ENCODE assay signal across 31 mouse cellular contexts in the genomic region with DNA sequence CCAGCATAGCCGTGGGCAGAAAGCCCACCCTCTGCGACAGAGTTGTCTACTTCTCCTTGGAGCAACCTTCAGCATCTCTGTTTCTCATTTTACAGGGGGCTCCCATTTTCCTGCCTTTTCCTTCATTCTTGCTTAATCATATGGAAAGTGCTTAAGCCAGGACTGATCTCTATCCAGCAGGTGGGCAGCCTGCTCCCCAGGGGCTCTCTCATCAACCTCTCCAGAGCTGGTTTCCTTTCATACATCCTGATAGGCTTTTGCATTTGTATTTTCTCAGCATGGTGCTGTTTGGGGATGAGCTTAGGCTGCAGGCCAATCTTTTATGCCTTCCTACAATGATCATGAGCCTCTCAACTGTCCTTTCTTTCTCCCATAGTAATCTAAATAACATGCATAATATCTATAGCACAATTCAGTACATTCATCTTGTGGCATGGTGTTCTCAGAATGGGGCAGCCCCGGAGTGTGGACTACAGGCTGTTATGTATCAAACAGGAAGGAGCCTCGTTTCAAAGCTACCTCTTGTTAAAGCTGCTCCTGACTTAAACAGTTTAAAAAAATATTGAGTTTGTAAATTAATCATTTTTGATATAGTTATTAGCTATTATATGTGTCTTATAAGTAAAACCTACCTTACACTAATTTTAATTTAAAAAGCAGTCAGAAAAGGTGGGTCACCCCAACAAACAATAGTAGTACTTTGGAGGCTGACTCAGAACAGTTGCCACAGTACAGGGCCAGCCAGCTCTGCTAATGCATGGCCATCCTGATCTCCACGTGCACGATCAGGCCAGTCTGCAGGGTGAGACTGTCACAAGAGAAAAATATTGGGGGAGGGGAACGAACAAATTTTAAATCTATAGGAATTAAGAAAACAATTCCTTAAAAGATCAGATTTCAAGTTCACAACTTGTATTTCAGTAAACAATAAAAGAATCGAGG.
DNase-seq lines count a peak whose midpoint lies in the region; ATAC-seq and TF ChIP-seq lines count a peak whose summit lies in the region.
"Had no signal": no experiment of that assay in that cellular context is flagged by ENCODE, and none has a peak within 500 bp of the region (broad histone marks: within the 10 kb centered on the region; RNA-seq: fewer than 3 reads in every experiment).

No protein-coding gene starts in this region.

- no peak overlapping the region for H3K4me3 ChIP-seq in forebrain, embryonic 14.5 days (ENCODE audit: low read depth, low read length)
- H3K4me3 ChIP-seq in forebrain, postnatal 0 days (ENCODE audit: low read depth, low read length): no peak overlapping the region
- no peak overlapping the region for H3K4me3 ChIP-seq in midbrain, embryonic 12.5 days
- H3K4me3 ChIP-seq in midbrain, embryonic 10.5 days: no peak overlapping the region
- H3K4me3 ChIP-seq in midbrain, embryonic 15.5 days: no peak overlapping the region
- H3K4me3 ChIP-seq: erythroblast, embryonic 14.5 days; myocyte; neural tube, embryonic 12.5 days had no signal

- no peak overlapping the region for H3K9ac ChIP-seq in forebrain, embryonic 14.5 days (ENCODE audit: low read length)
- no peak overlapping the region for H3K9ac ChIP-seq in forebrain, postnatal 0 days
- H3K9ac ChIP-seq in midbrain, embryonic 12.5 days (replicated peaks): no peak overlapping the region
- H3K9ac ChIP-seq in midbrain, embryonic 15.5 days: no peak overlapping the region
- H3K9ac ChIP-seq: liver, embryonic 14.5 days; neural tube, embryonic 12.5 days had no signal

- H3K27me3 ChIP-seq in forebrain, embryonic 14.5 days (replicated peaks; ENCODE audit: control insufficient read depth, insufficient read depth, low read length): no peaks in the 10 kb centered on the region
- H3K27me3 ChIP-seq in forebrain, postnatal 0 days (ENCODE audit: insufficient read depth, low read length): no peaks in the 10 kb centered on the region
- no peaks in the 10 kb centered on the region for H3K27me3 ChIP-seq in midbrain, embryonic 12.5 days
- no peaks in the 10 kb centered on the region for H3K27me3 ChIP-seq in midbrain, embryonic 10.5 days (ENCODE audit: low read depth, poor library complexity, severe bottlenecking)
- H3K27me3 ChIP-seq in midbrain, embryonic 15.5 days (replicated peaks): no peaks in the 10 kb centered on the region
- H3K27me3 ChIP-seq: neural tube, embryonic 12.5 days had no signal

- no peak overlapping the region for H3K27ac ChIP-seq in forebrain, embryonic 14.5 days (ENCODE audit: low read depth, low read length)
- no peak overlapping the region for H3K27ac ChIP-seq in forebrain, postnatal 0 days (ENCODE audit: low read depth, low read length)
- no peak overlapping the region for H3K27ac ChIP-seq in midbrain, embryonic 12.5 days (replicated peaks)
- H3K27ac ChIP-seq in midbrain, embryonic 10.5 days (replicated peaks): no peak overlapping the region
- H3K27ac ChIP-seq in midbrain, embryonic 15.5 days: no peak overlapping the region
- H3K27ac ChIP-seq: liver, embryonic 14.5 days; macrophage; neural tube, embryonic 12.5 days; stomach, postnatal 0 days had no signal

- no peak for ATAC-seq in forebrain, embryonic 14.5 days
- ATAC-seq in forebrain, postnatal 0 days: no peak
- ATAC-seq in midbrain, embryonic 12.5 days (ENCODE audit: low FRiP score, low read depth): peak; percentile 51
- peak; percentile 48; the same call in 1 of the 2 replicates for ATAC-seq in midbrain, embryonic 15.5 days (replicated peaks)
- ATAC-seq: CD4-positive, CD25-positive, alpha-beta regulatory T cell, adult 4 months; intestine, postnatal 0 days had no signal

- H3K4me1 ChIP-seq in forebrain, embryonic 14.5 days (ENCODE audit: control insufficient read depth, insufficient read depth, low read length): no peaks in the 10 kb centered on the region
- no peaks in the 10 kb centered on the region for H3K4me1 ChIP-seq in forebrain, postnatal 0 days (ENCODE audit: insufficient read depth)
- H3K4me1 ChIP-seq in midbrain, embryonic 12.5 days: peaks cover 7% of the 10 kb centered on the region
- peaks cover 8% of the 10 kb centered on the region for H3K4me1 ChIP-seq in midbrain, embryonic 10.5 days
- H3K4me1 ChIP-seq in midbrain, embryonic 15.5 days: 0 out of 2 replicates have a peak, but pooled peaks cover 4% of the 10 kb centered on the region
- H3K4me1 ChIP-seq: neural tube, embryonic 12.5 days had no signal

- no peak for TF ChIP-seq CTCF in forebrain, postnatal 0 days (IDR thresholded peaks at IDR 0.05; ENCODE audit: low read depth)

- peak; percentile 3 for DNase-seq in forebrain, embryonic 14.5 days (ENCODE audit: low spot score)
- DNase-seq in forebrain, postnatal 0 days: no peak
- DNase-seq in midbrain, embryonic 10.5 days (ENCODE audit: low spot score): no peak
- DNase-seq in ZHBTc4 (ENCODE audit: low read depth, low spot score): peak; percentile 41
- DNase-seq in thymus, postnatal 25 days: no peak
- DNase-seq: adrenal gland, postnatal 25 days; cerebellum, adult 2 months; cerebellum, postnatal 14 days; gastrocnemius, postnatal 36 days; heart, adult 18-20 months; heart, postnatal 36 days; kidney, adult 9 months; kidney, postnatal 10 days; liver; lung, adult 2 months; lung, postnatal 10 days; right cerebral cortex, adult 18-20 months; spleen, adult 18-20 months; thymus, adult 18-20 months; thymus, postnatal 36 days had no signal

- H3K36me3 ChIP-seq in forebrain, embryonic 14.5 days (ENCODE audit: control insufficient read depth, insufficient read depth, low read length): no peaks in the 10 kb centered on the region
- H3K36me3 ChIP-seq in forebrain, postnatal 0 days (ENCODE audit: insufficient read depth): no peaks in the 10 kb centered on the region
- no peaks in the 10 kb centered on the region for H3K36me3 ChIP-seq in midbrain, embryonic 12.5 days
- H3K36me3 ChIP-seq in midbrain, embryonic 10.5 days: no peaks in the 10 kb centered on the region
- no peaks in the 10 kb centered on the region for H3K36me3 ChIP-seq in midbrain, embryonic 15.5 days (replicated peaks)
- H3K36me3 ChIP-seq: neural tube, embryonic 12.5 days had no signal

- no peaks in the 10 kb centered on the region for H3K9me3 ChIP-seq in forebrain, embryonic 14.5 days (replicated peaks; ENCODE audit: control insufficient read depth, low read length)
- H3K9me3 ChIP-seq in forebrain, postnatal 0 days (ENCODE audit: low read length): no peaks in the 10 kb centered on the region
- H3K9me3 ChIP-seq in midbrain, embryonic 12.5 days: no peaks in the 10 kb centered on the region
- no peaks in the 10 kb centered on the region for H3K9me3 ChIP-seq in midbrain, embryonic 10.5 days (replicated peaks)
- no peaks in the 10 kb centered on the region for H3K9me3 ChIP-seq in midbrain, embryonic 15.5 days
- H3K9me3 ChIP-seq: neural tube, embryonic 12.5 days had no signal

- no peak overlapping the region for H3K4me2 ChIP-seq in forebrain, embryonic 14.5 days (ENCODE audit: low read length)
- H3K4me2 ChIP-seq in forebrain, postnatal 0 days (ENCODE audit: low read depth): no peak overlapping the region
- no peak overlapping the region for H3K4me2 ChIP-seq in midbrain, embryonic 12.5 days (replicated peaks)
- H3K4me2 ChIP-seq in midbrain, embryonic 15.5 days: no peak overlapping the region
- H3K4me2 ChIP-seq: heart, embryonic 11.5 days; neural tube, embryonic 12.5 days had no signal

- 33% methylated on average over 8 of the region's 8 CpGs for WGBS in forebrain, embryonic 14.5 days
- WGBS in forebrain, postnatal 0 days: 33% methylated on average over 8 of the region's 8 CpGs
- 40% methylated on average over 8 of the region's 8 CpGs for WGBS in midbrain, embryonic 12.5 days
- 44% methylated on average over 8 of the region's 8 CpGs for WGBS in midbrain, embryonic 10.5 days
- WGBS in midbrain, embryonic 15.5 days: 40% methylated on average over 8 of the region's 8 CpGs

Comparison
In these comparisons a context has a peak if more than half of its experiments do, and no peak if none do; other contexts are left out.
1. DNase-seq: peak in forebrain, embryonic 14.5 days (single experiment) and ZHBTc4 (single experiment); none in forebrain, postnatal 0 days (single experiment), midbrain, embryonic 10.5 days (single experiment) and thymus, postnatal 25 days (single experiment).
2. ATAC-seq: peak in midbrain, embryonic 12.5 days (single experiment) and midbrain, embryonic 15.5 days (single experiment); none in forebrain, embryonic 14.5 days (single experiment) and forebrain, postnatal 0 days (single experiment).